Mouse (Mus musculus): ENCODE measurements around the gene Vgf. TPM values are rescaled to one million over a fixed set of nuclear protein-coding genes. Genes with fewer than 3 reads are reported as not detected.

The Vgf gene
- total RNA-seq, 2 experiments from 2014 or later = not detected

GRCm38 (mm10) chr5:137030416-137030810 is 4.2 kb downstream of the Vgf start:
- DNase-seq = no peak

GRCm38 (mm10) chr5:137031076-137032032 is 5.2 kb downstream of the Vgf start:
- DNase-seq = no peak

GRCm38 (mm10) chr5:137032033-137032421 is 5.8 kb downstream of the Vgf start:
- DNase-seq = no peak

GRCm38 (mm10) chr5:137032641-137033074 is 6.5 kb downstream of the Vgf start:
- DNase-seq = peak; percentile 86

- no peak for DNase-seq
These were observed 10.0 kb downstream of the Vgf start for GRCm38 (mm10) chr5:137036211-137036610.

- no peak for DNase-seq
These were observed 13.3 kb downstream of the Vgf start for GRCm38 (mm10) chr5:137039453-137039852.

- no peak for DNase-seq
These were observed 15.2 kb downstream of the Vgf start for GRCm38 (mm10) chr5:137041442-137041841.

GRCm38 (mm10) chr5:137043997-137044396 is 17.8 kb downstream of the Vgf start:
- no peak for DNase-seq

- peak; percentile 94 for DNase-seq
These were observed 19.5 kb downstream of the Vgf start, which contains the start of gene Ap1s1 for GRCm38 (mm10) chr5:137045402-137046323. Gene Ap1s1 (minus strand): TSS chr5:137046135.

GRCm38 (mm10) chr5:137046324-137046718 is 20.1 kb downstream of the Vgf start:
- no peak for DNase-seq

- DNase-seq = no peak
These were observed 20.8 kb downstream of the Vgf start for GRCm38 (mm10) chr5:137046991-137047390.

- no peak for DNase-seq
These were observed 24.9 kb downstream of the Vgf start for GRCm38 (mm10) chr5:137051125-137051524.

GRCm38 (mm10) chr5:137051914-137052505 is 25.8 kb downstream of the Vgf start:
- no peak for DNase-seq

GRCm38 (mm10) chr5:137054299-137054698 is 28.1 kb downstream of the Vgf start:
- DNase-seq = no peak

GRCm38 (mm10) chr5:137054873-137055272 is 28.7 kb downstream of the Vgf start:
- DNase-seq = no peak

GRCm38 (mm10) chr5:137061809-137062481 is 35.8 kb downstream of the Vgf start:
- no peak for DNase-seq

GRCm38 (mm10) chr5:137062601-137063000 is 36.4 kb downstream of the Vgf start:
- no peak for DNase-seq

GRCm38 (mm10) chr5:137065454-137065853 is 39.3 kb downstream of the Vgf start:
- no peak for DNase-seq

GRCm38 (mm10) chr5:137065923-137066322 is 39.7 kb downstream of the Vgf start:
- DNase-seq = no peak

GRCm38 (mm10) chr5:137068711-137069110 is 42.5 kb downstream of the Vgf start:
- no peak for DNase-seq

- no peak for DNase-seq
These were observed 44.9 kb downstream of the Vgf start for GRCm38 (mm10) chr5:137070881-137071605.

Measured in gastrocnemius, postnatal 25 days (tissue).